Mouse (Mus musculus): ENCODE results near the gene Prpf3. TPM values are rescaled to one million over a fixed set of nuclear protein-coding genes. Genes with fewer than 3 reads are reported as not detected.
"Not testable (repeated sequence)": the region's sequence is repeated elsewhere in the genome, so short reads cannot be mapped to it uniquely, and the experiment has no call there.

Gene Prpf3
- polyA plus RNA-seq, 1 experiment from 2014 or later, result 51.0 TPM

- Histone ChIP-seq H3K9ac (peak within 1 kb of the TSS; percentile 67), H3K4me1 (peaks cover 8% of the 10 kb centered on the region), H3K4me3 (peak within 1 kb of the TSS; percentile 56), H3K27me3 (no peaks in the 10 kb centered on the region), H3K9me3 (no peaks in the 10 kb centered on the region), H3K4me2 (peak within 1 kb of the TSS; percentile 60), H3K27ac (peak within 1 kb of the TSS; percentile 85), H3K36me3 (peaks cover 19% of the 10 kb centered on the region)
- ATAC-seq (ENCODE audit: borderline replicate concordance, extremely low read depth, low FRiP score, low TSS enrichment), result peak; percentile 96
- WGBS, result under 1% methylated on average over 33 of the region's 33 CpGs
Observed at GRCm38 (mm10) chr3:95871392-95871867, 15.7 kb upstream of the Prpf3 start, which contains the start of gene Mrps21. Mrps21 (minus strand) TSS chr3:95871519.

GRCm38 (mm10) chr3:95870976-95871375, 15.3 kb upstream of the Prpf3 start:
- peak overlapping the region; percentile 85 for H3K27ac ChIP-seq
- 5% methylated on average over 15 of the region's 15 CpGs for WGBS
- H3K4me1 ChIP-seq, result peaks cover 8% of the 10 kb centered on the region
- no peaks in the 10 kb centered on the region for H3K9me3 ChIP-seq
- ATAC-seq (ENCODE audit: borderline replicate concordance, extremely low read depth, low FRiP score, low TSS enrichment), result peak; percentile 40; the same call in 1 of the 2 replicates
- peak overlapping the region; percentile 67 for H3K9ac ChIP-seq
- H3K4me3 ChIP-seq, result peak overlapping the region; percentile 56
- H3K4me2 ChIP-seq, result peak overlapping the region; percentile 60
- H3K27me3 ChIP-seq, result no peaks in the 10 kb centered on the region
- H3K36me3 ChIP-seq, result peaks cover 19% of the 10 kb centered on the region

GRCm38 (mm10) chr3:95867408-95867807, 11.7 kb upstream of the Prpf3 start:
- 93% methylated on average over 2 of the region's 2 CpGs for WGBS
- Histone ChIP-seq H3K27ac (no peak overlapping the region), H3K4me2 (no peak overlapping the region), H3K27me3 (no peaks in the 10 kb centered on the region), H3K9me3 (no peaks in the 10 kb centered on the region), H3K36me3 (peaks cover 41% of the 10 kb centered on the region), H3K4me3 (no peak overlapping the region), H3K4me1 (peaks cover 5% of the 10 kb centered on the region), H3K9ac (no peak overlapping the region)
- no peak for ATAC-seq (ENCODE audit: borderline replicate concordance, extremely low read depth, low FRiP score, low TSS enrichment)

- no peak overlapping the region for H3K9ac ChIP-seq
- no peaks in the 10 kb centered on the region for H3K9me3 ChIP-seq
- H3K4me3 ChIP-seq, result no peak overlapping the region
- H3K36me3 ChIP-seq, result peaks cover 45% of the 10 kb centered on the region
- H3K27me3 ChIP-seq, result no peaks in the 10 kb centered on the region
- no peak overlapping the region for H3K4me2 ChIP-seq
- 86% methylated on average over 5 of the region's 5 CpGs for WGBS
- no peak for ATAC-seq (ENCODE audit: borderline replicate concordance, extremely low read depth, low FRiP score, low TSS enrichment)
- no peak overlapping the region for H3K27ac ChIP-seq
- H3K4me1 ChIP-seq, result no peaks in the 10 kb centered on the region
Observed at GRCm38 (mm10) chr3:95866071-95866470, 10.4 kb upstream of the Prpf3 start.

- peaks cover 45% of the 10 kb centered on the region for H3K36me3 ChIP-seq
- H3K27me3 ChIP-seq, result no peaks in the 10 kb centered on the region
Observed at GRCm38 (mm10) chr3:95865571-95865970, 9.9 kb upstream of the Prpf3 start.

GRCm38 (mm10) chr3:95865050-95865449, 9.4 kb upstream of the Prpf3 start:
- H3K4me2 ChIP-seq, result no peak overlapping the region
- no peak overlapping the region for H3K4me3 ChIP-seq
- no peak for ATAC-seq (ENCODE audit: borderline replicate concordance, extremely low read depth, low FRiP score, low TSS enrichment)
- H3K9me3 ChIP-seq, result no peaks in the 10 kb centered on the region
- H3K4me1 ChIP-seq, result no peaks in the 10 kb centered on the region
- H3K27ac ChIP-seq, result no peak overlapping the region
- H3K9ac ChIP-seq, result no peak overlapping the region
- peaks cover 45% of the 10 kb centered on the region for H3K36me3 ChIP-seq
- H3K27me3 ChIP-seq, result no peaks in the 10 kb centered on the region
- WGBS, result 73% methylated on average over 5 of the region's 5 CpGs

More at GRCm38 (mm10) chr3:95865571-95865970, 9.9 kb upstream of the Prpf3 start:
- Histone ChIP-seq H3K4me2 (no peak overlapping the region), H3K9ac (no peak overlapping the region), H3K9me3 (no peaks in the 10 kb centered on the region), H3K27ac (no peak overlapping the region), H3K4me1 (no peaks in the 10 kb centered on the region), H3K4me3 (no peak overlapping the region)
- ATAC-seq (ENCODE audit: borderline replicate concordance, extremely low read depth, low FRiP score, low TSS enrichment), result no peak
- WGBS, result 87% methylated on average over 20 of the region's 20 CpGs

GRCm38 (mm10) chr3:95863578-95863977, 7.9 kb upstream of the Prpf3 start:
- no peaks in the 10 kb centered on the region for H3K4me1 ChIP-seq
- H3K9ac ChIP-seq, result no peak overlapping the region
- ATAC-seq (ENCODE audit: borderline replicate concordance, extremely low read depth, low FRiP score, low TSS enrichment), result no peak
- H3K36me3 ChIP-seq, result peaks cover 36% of the 10 kb centered on the region
- no peak overlapping the region for H3K4me2 ChIP-seq
- no peaks in the 10 kb centered on the region for H3K27me3 ChIP-seq
- no peak overlapping the region for H3K4me3 ChIP-seq
- WGBS, result 64% methylated on average over 7 of the region's 7 CpGs
- H3K9me3 ChIP-seq, result no peaks in the 10 kb centered on the region
- H3K27ac ChIP-seq, result no peak overlapping the region

- Histone ChIP-seq H3K9me3 (no peaks in the 10 kb centered on the region), H3K27ac (no peak overlapping the region), H3K27me3 (no peaks in the 10 kb centered on the region), H3K4me1 (no peaks in the 10 kb centered on the region), H3K4me2 (no peak overlapping the region), H3K36me3 (peaks cover 26% of the 10 kb centered on the region), H3K4me3 (no peak overlapping the region), H3K9ac (no peak overlapping the region)
- WGBS, result 37% methylated on average over 2 of the region's 2 CpGs
- ATAC-seq (ENCODE audit: borderline replicate concordance, extremely low read depth, low FRiP score, low TSS enrichment), result peak; percentile 52; the same call in 1 of the 2 replicates
Observed at GRCm38 (mm10) chr3:95861796-95862195, 6.1 kb upstream of the Prpf3 start.

- WGBS, result 77% methylated on average over 10 of the region's 10 CpGs
Observed at GRCm38 (mm10) chr3:95861216-95861615, 5.5 kb upstream of the Prpf3 start.

GRCm38 (mm10) chr3:95860323-95860722, 4.6 kb upstream of the Prpf3 start:
- Histone ChIP-seq H3K4me3 (no peak overlapping the region), H3K4me2 (no peak overlapping the region), H3K9me3 (no peaks in the 10 kb centered on the region), H3K27ac (no peak overlapping the region), H3K9ac (no peak overlapping the region), H3K4me1 (no peaks in the 10 kb centered on the region), H3K36me3 (peaks cover 22% of the 10 kb centered on the region), H3K27me3 (no peaks in the 10 kb centered on the region)
- no peak for ATAC-seq (ENCODE audit: borderline replicate concordance, extremely low read depth, low FRiP score, low TSS enrichment)
- WGBS, result 73% methylated on average over 3 of the region's 3 CpGs

More at GRCm38 (mm10) chr3:95861216-95861615, 5.5 kb upstream of the Prpf3 start:
- H3K9ac ChIP-seq, result no peak overlapping the region
- H3K4me3 ChIP-seq, result no peak overlapping the region
- H3K4me1 ChIP-seq, result no peaks in the 10 kb centered on the region
- no peak for ATAC-seq (ENCODE audit: borderline replicate concordance, extremely low read depth, low FRiP score, low TSS enrichment)
- no peak overlapping the region for H3K4me2 ChIP-seq
- no peak overlapping the region for H3K27ac ChIP-seq
- peaks cover 26% of the 10 kb centered on the region for H3K36me3 ChIP-seq
- no peaks in the 10 kb centered on the region for H3K27me3 ChIP-seq
- no peaks in the 10 kb centered on the region for H3K9me3 ChIP-seq

- H3K4me2 ChIP-seq; H3K9me3 ChIP-seq; H3K27me3 ChIP-seq; H3K27ac ChIP-seq; H3K4me3 ChIP-seq; ATAC-seq (ENCODE audit: borderline replicate concordance, extremely low read depth, low FRiP score, low TSS enrichment); H3K4me1 ChIP-seq; H3K9ac ChIP-seq: not testable (repeated sequence)
- H3K36me3 ChIP-seq, result peaks cover 12% of the 10 kb centered on the region
- WGBS, result 82% methylated on average over 3 of the region's 3 CpGs
Observed at GRCm38 (mm10) chr3:95858278-95858677, 2.6 kb upstream of the Prpf3 start.

- not testable (repeated sequence) for H3K4me3 ChIP-seq; H3K4me1 ChIP-seq; H3K4me2 ChIP-seq; H3K27me3 ChIP-seq; H3K9me3 ChIP-seq; H3K27ac ChIP-seq; H3K9ac ChIP-seq; ATAC-seq (ENCODE audit: borderline replicate concordance, extremely low read depth, low FRiP score, low TSS enrichment)
- WGBS, result 68% methylated on average over 1 of the region's 1 CpGs
- peaks cover 17% of the 10 kb centered on the region for H3K36me3 ChIP-seq
Observed at GRCm38 (mm10) chr3:95857050-95857449, 1.4 kb upstream of the Prpf3 start.

GRCm38 (mm10) chr3:95856115-95856514, 430 bp upstream of the Prpf3 start:
- peak overlapping the region; percentile 71 for H3K9ac ChIP-seq
- H3K4me1 ChIP-seq, result peaks cover 8% of the 10 kb centered on the region
- no peaks in the 10 kb centered on the region for H3K27me3 ChIP-seq
- 18% methylated on average over 7 of the region's 7 CpGs for WGBS
- H3K36me3 ChIP-seq, result peaks cover 22% of the 10 kb centered on the region
- H3K4me3 ChIP-seq, result peak overlapping the region; percentile 65
- H3K27ac ChIP-seq, result peak overlapping the region; percentile 71
- H3K9me3 ChIP-seq, result no peaks in the 10 kb centered on the region
- H3K4me2 ChIP-seq, result peak overlapping the region; percentile 62
- ATAC-seq (ENCODE audit: borderline replicate concordance, extremely low read depth, low FRiP score, low TSS enrichment), result no peak

All from lung, embryonic 15.5 days (tissue).